Mouse (Mus musculus) gastrocnemius, adult 2 months (tissue): ENCODE measurements around the gene Inip. TPM values are rescaled to one million over a fixed set of nuclear protein-coding genes. Genes with fewer than 3 reads are reported as not detected.

ENCODE experiments used
- DNase-seq: peaks from one replicate; pipeline ENCODE4 v3.0.0; 2022
- H3K27ac ChIP-seq: fragments of 200-600 bp; 2 replicates; pipeline ENCODE4 v1.8.1; 2022; ENCODE audit warnings: mild to moderate bottlenecking
- H3K4me3 ChIP-seq: fragments of 200-600 bp; 2 replicates; pipeline ENCODE4 v1.8.1; 2022; ENCODE audit warnings: mild to moderate bottlenecking, moderate library complexity
- CTCF ChIP-seq: fragments of 200-600 bp; IDR thresholded peaks from 2 replicates; pipeline ENCODE4 v1.8.1; 2022; ENCODE audit warnings: antibody characterized with exemption, mild to moderate bottlenecking, moderate library complexity
- intact Hi-C: fragments of 180-260 bp; cut with DNase I; formaldehyde crosslinking; loops from one replicate; pipeline ENCODE4 v1.15.1; 2025
- long read RNA-seq, 2 experiments: library from polyadenylated mRNA; stranded (forward); transcript quantifications; one replicate each; pipeline ENCODE4 v2.0.0; 2021
- total RNA-seq, 2 experiments: library from RNA; stranded (reverse); gene quantifications; 2 replicates each; pipeline ENCODE4 v1.2.3; 2021

Gene Inip
- 1 to 10 TPM; 2.8 to 5.9 TPM for total RNA-seq
- long read RNA-seq, experiment 1, partial matches to known transcripts: 0 of 4 reads
- long read RNA-seq, experiment 1, other reads (novel, unspliced or antisense): 0 of 4 reads
- long read RNA-seq, experiment 2, partial matches to known transcripts: 0 of 6 reads
- long read RNA-seq, experiment 2, other reads (novel, unspliced or antisense): 0 of 6 reads

DNA sequence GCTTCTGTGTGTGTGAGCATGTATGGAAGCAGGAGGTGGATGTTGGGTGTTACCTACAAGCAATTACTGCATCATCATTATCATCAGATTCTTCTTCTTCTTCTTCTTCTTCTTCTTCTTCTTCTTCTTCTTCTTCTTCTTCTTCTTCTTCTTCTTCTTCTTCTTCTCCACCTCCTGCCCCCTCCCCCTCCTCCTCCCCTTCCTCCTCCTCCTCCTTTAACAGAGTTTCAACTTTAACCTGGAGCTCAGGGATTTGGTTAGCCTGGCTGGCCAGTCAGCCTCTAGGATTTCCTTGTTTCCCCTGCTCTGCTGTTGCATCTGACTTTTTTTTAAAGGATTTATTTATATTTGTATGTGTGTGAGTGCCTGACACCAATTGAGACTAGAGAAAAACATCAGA, at the start of gene Inip:
Gene Inip, minus strand, starts transcription at position 101 of the 400 bp plus-strand sequence.
- TF ChIP-seq CTCF: no peak
- intact Hi-C loops: no loop called here
- Histone ChIP-seq H3K4me3 (no peak within 1 kb of the TSS), H3K27ac (no peak within 1 kb of the TSS)
- DNase-seq: no peak

DNA sequence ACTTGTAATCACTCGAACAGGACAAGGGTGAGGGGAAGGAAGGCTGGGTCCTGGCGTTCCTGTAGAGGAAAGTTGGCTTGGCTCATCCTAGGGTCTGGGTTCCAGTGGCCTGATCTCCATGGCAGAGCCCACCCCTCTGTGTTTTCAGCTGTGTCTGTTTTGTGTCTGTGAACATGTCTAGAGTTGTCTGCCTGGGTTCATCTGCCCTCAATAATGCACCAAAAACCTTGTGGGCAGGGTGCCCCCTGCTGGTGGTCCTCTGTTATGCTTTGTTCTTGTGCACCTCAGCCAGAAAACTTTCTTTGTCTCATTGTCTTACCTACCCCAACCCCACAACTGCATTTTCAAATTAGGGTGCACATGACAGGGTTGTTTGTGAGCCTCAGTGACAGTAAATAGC, 48.8 kb upstream of the Inip start:
- peak; percentile 84 for DNase-seq
- Histone ChIP-seq H3K4me3 (no peak overlapping the region), H3K27ac (peak overlapping the region; percentile 17)
- intact Hi-C loops: loop anchor here (1.0 to 5.0 kb wide), 3 partner anchors 21 to 63 kb away; partner anchors contain the start of gene Snx30
- TF ChIP-seq CTCF: peak; percentile 84

DNA sequence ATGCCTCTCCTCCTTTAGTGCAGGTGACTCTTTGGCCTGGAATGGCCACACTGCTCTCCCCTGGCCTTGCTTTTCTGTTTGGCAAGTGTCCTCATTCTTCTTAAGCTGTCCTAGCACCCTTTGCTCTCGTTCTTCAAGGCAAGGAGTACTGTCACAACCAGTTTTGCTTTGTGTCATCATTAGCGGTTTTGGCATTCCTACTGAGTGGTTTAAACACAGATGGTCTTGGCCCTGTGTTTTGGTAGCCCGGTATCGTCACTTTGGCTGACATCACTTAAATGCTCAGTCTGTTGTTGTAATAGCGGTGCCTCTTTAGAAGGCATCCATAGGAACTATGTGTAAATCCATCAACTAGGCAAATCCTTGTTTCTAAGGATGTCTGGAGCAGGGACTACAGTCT, 46.1 kb upstream of the Inip start:
- Histone ChIP-seq H3K4me3 (no peak overlapping the region), H3K27ac (no peak overlapping the region)
- TF ChIP-seq CTCF: no peak
- intact Hi-C loops: no loop called here
- no peak for DNase-seq

DNA sequence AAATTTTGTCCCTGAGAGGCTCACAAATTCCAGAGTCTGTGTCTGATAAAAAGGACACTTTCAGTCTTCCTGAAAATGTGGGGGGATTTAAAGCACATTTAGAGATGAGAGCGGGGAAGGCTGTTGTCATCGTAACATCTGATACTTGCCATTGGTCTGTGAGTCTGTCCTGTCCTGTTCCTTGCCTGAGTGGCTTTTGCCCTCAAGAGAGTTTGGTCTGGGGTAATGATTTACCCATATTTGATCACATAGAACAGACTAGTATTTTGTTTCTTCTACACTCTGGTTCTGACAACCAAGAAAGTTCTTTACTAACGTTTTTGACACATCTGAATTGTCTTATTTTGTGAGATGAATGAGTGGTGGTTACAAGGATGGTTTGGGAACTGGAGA, 43.9 kb upstream of the Inip start:
- Histone ChIP-seq H3K4me3 (no peak overlapping the region), H3K27ac (peak overlapping the region; percentile 12; the same call in 1 of the 2 replicates)
- intact Hi-C loops: no loop called here
- no peak for TF ChIP-seq CTCF
- DNase-seq: no peak

DNA sequence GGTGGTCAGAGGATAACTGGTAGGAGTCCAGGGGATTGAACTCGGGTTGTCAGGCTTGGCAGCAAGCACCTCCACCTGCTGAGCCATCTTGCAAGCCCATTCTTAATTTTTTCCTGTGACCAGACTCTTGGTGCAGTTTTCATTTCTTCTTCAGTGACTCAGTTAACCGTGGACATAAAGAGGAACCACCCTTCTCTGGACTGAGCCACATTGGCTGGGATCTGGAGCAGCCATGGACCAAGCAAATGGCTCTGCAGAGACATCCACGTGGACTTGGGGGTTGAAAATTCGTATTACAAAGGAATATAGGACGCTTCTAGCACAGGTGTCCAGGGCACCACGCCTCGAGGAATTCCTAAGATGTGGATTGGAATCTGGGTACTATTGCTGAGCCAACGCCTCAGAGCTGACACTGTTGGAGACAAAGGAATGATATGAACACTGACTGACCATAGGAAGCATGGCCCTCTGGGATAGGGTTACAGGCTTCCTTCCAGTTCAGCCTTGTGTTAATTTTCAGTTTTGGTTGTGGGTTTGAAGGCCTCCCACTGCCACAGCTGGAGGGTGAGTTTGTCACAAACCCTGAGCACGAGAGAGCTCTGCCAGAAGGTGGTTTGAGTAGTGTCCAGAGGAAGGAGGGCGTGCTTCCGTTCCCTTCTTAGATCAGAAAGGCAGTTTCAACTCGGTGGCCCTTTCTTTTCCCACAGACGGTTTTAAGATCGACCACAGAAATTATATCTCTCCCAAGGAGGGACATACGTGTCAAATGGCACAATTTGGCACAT, 43.3 kb upstream of the Inip start:
- intact Hi-C loops: no loop called here
- H3K4me3 ChIP-seq: no peak overlapping the region
- peak overlapping the region; percentile 12; the same call in 1 of the 2 replicates for H3K27ac ChIP-seq
- DNase-seq: no peak
- no peak for TF ChIP-seq CTCF

DNA sequence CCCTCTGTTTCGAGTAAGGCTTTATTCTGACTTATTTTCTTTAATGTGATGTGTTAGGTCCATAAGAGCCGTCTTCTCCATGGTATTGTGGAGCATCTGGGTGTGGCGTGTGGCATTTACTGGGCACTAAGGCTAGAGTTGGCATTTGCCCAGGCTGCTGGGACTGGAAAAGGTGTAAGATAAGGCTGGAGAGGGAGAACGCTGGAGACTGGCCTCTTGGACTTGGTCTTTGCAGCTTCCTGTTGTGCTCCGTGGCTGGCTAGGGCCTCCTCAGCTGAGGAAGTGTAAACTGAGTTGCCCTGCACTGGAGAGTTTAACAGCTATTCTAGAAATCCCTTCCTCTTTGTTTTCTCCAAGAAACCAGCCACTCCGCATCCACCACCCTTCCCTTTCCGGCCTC, 36.3 kb upstream of the Inip start:
- DNase-seq: peak; percentile 36
- TF ChIP-seq CTCF: no peak
- H3K4me3 ChIP-seq: no peak overlapping the region
- intact Hi-C loops: no loop called here
- peak overlapping the region; percentile 60 for H3K27ac ChIP-seq

DNA sequence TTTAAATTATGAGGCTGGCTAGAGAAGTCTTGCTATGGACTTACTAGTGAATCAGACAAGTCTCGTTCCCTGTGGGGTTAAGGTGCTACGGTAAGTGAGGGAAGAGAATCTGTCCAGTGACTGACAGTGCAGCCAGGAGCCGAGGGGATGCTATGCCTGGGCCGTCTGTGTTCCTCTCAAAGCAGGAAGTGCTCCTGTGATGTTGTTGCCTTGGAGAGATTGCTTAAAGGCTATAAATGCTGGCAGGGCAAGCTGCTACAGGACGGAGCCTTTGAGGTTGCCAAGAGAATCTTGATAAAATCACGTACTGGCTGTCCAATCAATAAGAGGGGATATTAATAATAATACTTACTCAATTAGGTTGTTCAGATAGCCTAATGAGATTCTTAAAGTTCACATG, 31.4 kb upstream of the Inip start:
- intact Hi-C loops: no loop called here
- H3K27ac ChIP-seq: no peak overlapping the region
- H3K4me3 ChIP-seq: no peak overlapping the region
- DNase-seq: no peak
- no peak for TF ChIP-seq CTCF

DNA sequence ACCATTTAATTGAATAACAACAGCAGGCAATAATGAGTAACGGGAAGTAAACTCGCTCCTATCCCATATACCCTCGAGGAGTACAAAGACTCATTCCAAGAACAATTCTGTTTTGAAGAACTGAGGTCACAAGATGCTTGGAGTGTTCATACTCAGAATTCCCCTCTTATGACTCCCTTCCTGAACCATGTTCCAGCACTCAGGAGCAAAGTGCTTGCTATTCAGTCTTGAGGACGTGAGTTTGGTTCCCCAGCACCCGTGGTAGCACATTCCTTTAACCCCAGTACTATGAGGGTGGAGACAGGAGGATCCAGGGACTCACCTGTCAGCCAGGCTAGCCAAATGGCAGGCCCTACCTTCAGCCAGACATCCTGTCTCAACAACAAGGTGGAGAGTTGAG, 29.6 kb upstream of the Inip start:
- intact Hi-C loops: no loop called here

DNA sequence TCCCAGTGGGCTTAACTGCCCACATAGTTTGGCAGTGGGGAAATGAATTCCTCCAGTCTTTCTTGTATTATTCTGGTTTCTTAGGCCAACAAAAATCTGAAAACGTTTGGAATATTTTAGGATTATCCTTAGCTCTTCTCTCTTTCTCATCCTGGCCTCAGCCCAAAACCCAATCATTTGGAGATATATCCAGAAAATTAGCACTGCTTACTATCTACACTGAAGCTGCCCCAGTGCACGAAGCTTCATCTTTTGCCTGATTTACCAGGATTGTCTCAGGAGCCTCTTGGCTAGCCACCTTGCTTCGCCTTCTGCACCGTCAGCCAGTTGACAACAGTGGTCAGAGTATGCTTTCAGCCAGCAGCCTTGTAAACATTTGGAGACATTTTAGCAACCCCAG, 27.7 kb upstream of the Inip start:
- intact Hi-C loops: no loop called here
- Histone ChIP-seq H3K4me3 (no peak overlapping the region), H3K27ac (no peak overlapping the region)
- DNase-seq: no peak
- TF ChIP-seq CTCF: no peak

More for the DNA sequence above, 29.6 kb upstream of the Inip start:
- H3K27ac ChIP-seq: no peak overlapping the region
- no peak for DNase-seq
- TF ChIP-seq CTCF: no peak
- H3K4me3 ChIP-seq: no peak overlapping the region

DNA sequence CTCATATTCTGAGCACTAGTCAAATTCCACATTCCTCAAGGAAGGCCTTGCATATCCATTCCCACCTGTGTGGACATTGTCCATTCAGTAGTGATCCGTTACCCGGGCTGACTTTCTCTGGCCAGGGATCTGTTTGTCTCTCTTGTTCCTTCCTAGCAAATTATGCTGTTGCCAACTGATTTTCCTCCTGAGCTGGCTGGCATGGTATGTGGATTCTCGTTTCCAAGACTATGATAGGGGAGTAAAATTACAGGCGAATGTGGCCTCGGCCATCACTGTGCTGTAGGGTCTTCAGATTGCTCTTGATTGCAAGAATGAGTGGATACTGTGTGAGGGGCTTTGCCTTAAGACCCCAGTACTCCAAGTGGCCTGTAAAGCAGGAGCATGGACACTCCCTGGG, 25.0 kb upstream of the Inip start:
- intact Hi-C loops: no loop called here
- no peak for TF ChIP-seq CTCF
- no peak overlapping the region for H3K27ac ChIP-seq
- DNase-seq: no peak
- H3K4me3 ChIP-seq: no peak overlapping the region

DNA sequence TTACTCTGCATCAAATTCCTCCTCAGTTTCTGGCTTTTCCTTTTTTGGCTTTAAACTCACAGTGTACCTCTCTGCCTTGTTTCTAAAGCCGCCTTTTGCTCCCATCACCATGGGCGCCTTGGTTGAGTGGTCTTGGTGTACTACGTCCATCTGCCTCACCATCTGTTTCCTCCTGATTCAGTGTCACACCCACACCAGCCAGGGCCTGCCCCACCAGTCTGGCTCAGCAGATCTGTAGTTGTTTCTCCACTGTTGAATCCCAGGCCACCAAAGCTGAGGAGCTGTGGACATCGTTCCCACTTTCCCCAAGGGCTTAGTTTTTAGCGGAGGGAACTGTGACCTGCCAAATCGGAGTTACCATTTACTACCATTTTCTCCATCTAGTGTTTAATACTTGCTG, 24.2 kb upstream of the Inip start:
- H3K4me3 ChIP-seq: no peak overlapping the region
- TF ChIP-seq CTCF: no peak
- intact Hi-C loops: no loop called here
- no peak for DNase-seq
- H3K27ac ChIP-seq: no peak overlapping the region

DNA sequence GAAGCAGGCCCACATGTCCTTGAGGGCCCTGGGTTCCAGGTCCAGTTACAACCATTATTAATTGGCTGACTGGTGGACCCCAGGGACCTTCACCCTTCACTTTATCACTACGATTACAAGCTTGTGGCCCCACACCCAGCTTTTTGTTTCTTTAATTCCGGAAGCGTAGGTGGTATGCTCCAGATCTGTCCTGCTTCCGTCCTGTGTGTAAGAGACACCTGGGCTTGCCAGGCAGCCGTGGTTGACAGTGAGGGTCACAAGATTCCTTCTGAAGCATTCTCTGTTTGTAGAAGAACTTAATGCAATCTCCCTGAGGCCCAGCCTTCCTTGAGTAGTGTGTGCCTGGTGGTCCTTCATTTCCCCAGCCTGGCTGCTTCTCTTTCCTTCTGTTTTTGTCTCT, 23.5 kb upstream of the Inip start:
- intact Hi-C loops: no loop called here
- TF ChIP-seq CTCF: no peak

DNA sequence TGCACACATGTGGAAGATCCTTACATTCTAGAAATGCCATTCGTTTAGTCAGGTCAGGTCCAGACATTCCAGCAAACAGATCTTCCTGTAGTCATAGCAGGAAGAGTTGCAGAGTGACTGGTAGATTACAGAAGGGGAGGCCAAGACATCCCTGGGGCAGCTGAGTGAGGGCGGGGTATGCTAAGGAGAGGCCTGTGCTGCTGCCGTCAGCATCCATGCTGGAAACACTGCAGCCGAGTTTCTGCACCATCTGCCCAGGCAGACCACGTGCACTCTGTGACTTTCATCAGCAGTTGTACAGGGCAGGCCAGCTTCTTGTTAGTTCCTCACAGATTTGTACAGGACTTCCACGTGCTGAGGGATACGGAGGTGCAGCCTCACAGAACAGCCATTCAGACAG, 22.1 kb upstream of the Inip start:
- no peak overlapping the region for H3K27ac ChIP-seq
- no peak overlapping the region for H3K4me3 ChIP-seq
- DNase-seq: peak; percentile 64
- no peak for TF ChIP-seq CTCF
- intact Hi-C loops: no loop called here

More for the DNA sequence above, 23.5 kb upstream of the Inip start:
- Histone ChIP-seq H3K4me3 (no peak overlapping the region), H3K27ac (no peak overlapping the region)
- no peak for DNase-seq

DNA sequence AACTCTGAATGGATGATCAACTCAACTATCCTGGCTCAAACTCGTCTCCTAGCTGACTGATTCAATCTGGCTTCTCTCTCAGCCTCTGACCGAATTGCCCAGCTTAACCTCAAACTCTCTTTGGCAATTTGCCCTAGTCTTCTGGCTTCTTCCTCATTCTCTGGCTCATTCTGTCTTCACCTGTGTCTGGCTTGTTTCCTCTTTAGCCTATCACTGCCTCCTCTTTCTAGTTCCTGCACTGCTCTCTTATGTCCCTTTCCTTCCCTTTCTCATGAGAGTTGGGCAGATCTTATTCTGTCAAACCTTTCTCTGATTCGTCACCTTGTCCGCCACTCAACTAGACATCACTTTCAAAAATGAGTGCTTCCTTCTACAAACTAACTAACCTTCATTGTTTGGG, 20.7 kb upstream of the Inip start:
- intact Hi-C loops: no loop called here
- no peak for DNase-seq
- no peak overlapping the region for H3K27ac ChIP-seq
- no peak overlapping the region for H3K4me3 ChIP-seq
- no peak for TF ChIP-seq CTCF
